15 mouse cellular contexts compared by ENCODE assay signal in genomic region chr7:132669999-132670862, GRCm38 (mm10). TPM values are rescaled to one million over a fixed set of nuclear protein-coding genes. Genes with fewer than 3 reads are reported as not detected.
A peak's percentile ranks its signal among the peaks of the same experiment; 100 is the strongest.
DNase-seq lines count a peak whose midpoint lies in the region; ATAC-seq and TF ChIP-seq lines count a peak whose summit lies in the region.
"Had no signal": no experiment of that assay in that cellular context is flagged by ENCODE, and none has a peak within 500 bp of the region (broad histone marks: within the 10 kb centered on the region; RNA-seq: fewer than 3 reads in every experiment).

No protein-coding gene starts in this region.

- peak; percentile 66 for DNase-seq in kidney, adult 9 months
- no peak for DNase-seq in kidney, postnatal 25 days
- DNase-seq in heart, postnatal 0 days (ENCODE audit: low spot score) = no peak
- DNase-seq in kidney, postnatal 14 days = peak; percentile 54
- DNase-seq in skeletal muscle tissue, adult 2 months (ENCODE audit: low read depth, low spot score) = peak; percentile 65
- no peak for DNase-seq in cerebellum, postnatal 10 days
- DNase-seq in layer of hippocampus, postnatal 36 days = no peak
- DNase-seq: cerebellum, adult 11 months; right cerebral cortex, adult 18-20 months had no signal

- no peak overlapping the region for H3K9ac ChIP-seq in heart, postnatal 0 days (replicated peaks; ENCODE audit: low read depth, low read length)
- H3K9ac ChIP-seq: forebrain, embryonic 13.5 days; hindbrain, embryonic 13.5 days; liver, embryonic 14.5 days; midbrain, embryonic 13.5 days; neural tube, embryonic 12.5 days; stomach, embryonic 15.5 days had no signal

- H3K4me1 ChIP-seq in heart, postnatal 0 days (ENCODE audit: control insufficient read depth, insufficient read depth) = peaks cover 20% of the 10 kb centered on the region

- ATAC-seq in heart, postnatal 0 days (ENCODE audit: insufficient read depth, low read depth) = peak; percentile 10; the same call in 1 of the 2 replicates
- ATAC-seq: forebrain, embryonic 13.5 days; midbrain, embryonic 13.5 days had no signal

- TF ChIP-seq CTCF in heart, postnatal 0 days (IDR thresholded peaks at IDR 0.05; ENCODE audit: low read depth) = no peak

- no peaks in the 10 kb centered on the region for H3K9me3 ChIP-seq in heart, postnatal 0 days (replicated peaks; ENCODE audit: control insufficient read depth, low read length)
- H3K9me3 ChIP-seq: forebrain, embryonic 13.5 days; hindbrain, embryonic 13.5 days; midbrain, embryonic 13.5 days; neural tube, embryonic 12.5 days; stomach, embryonic 15.5 days had no signal

- no peak overlapping the region for H3K4me3 ChIP-seq in heart, postnatal 0 days (ENCODE audit: low read depth, low read length)
- H3K4me3 ChIP-seq: forebrain, embryonic 13.5 days; hindbrain, embryonic 13.5 days; midbrain, embryonic 13.5 days; neural tube, embryonic 12.5 days; stomach, embryonic 15.5 days had no signal

- no peaks in the 10 kb centered on the region for H3K36me3 ChIP-seq in heart, postnatal 0 days (replicated peaks; ENCODE audit: control insufficient read depth, insufficient read depth, low read length)
- H3K36me3 ChIP-seq: hindbrain, embryonic 13.5 days; midbrain, embryonic 13.5 days; neural tube, embryonic 12.5 days; stomach, embryonic 15.5 days had no signal

- no peak for TF ChIP-seq EP300 in heart, postnatal 0 days (IDR thresholded peaks at IDR 0.05; ENCODE audit: low read depth)

- no peaks in the 10 kb centered on the region for H3K27me3 ChIP-seq in heart, postnatal 0 days (ENCODE audit: control insufficient read depth, insufficient read depth, low read length)
- H3K27me3 ChIP-seq: forebrain, embryonic 13.5 days; hindbrain, embryonic 13.5 days; midbrain, embryonic 13.5 days; neural tube, embryonic 12.5 days; stomach, embryonic 15.5 days had no signal

- no peak overlapping the region for H3K4me2 ChIP-seq in heart, postnatal 0 days (ENCODE audit: low read depth, low read length)
- H3K4me2 ChIP-seq: forebrain, embryonic 13.5 days; hindbrain, embryonic 13.5 days; midbrain, embryonic 13.5 days; neural tube, embryonic 12.5 days; stomach, embryonic 15.5 days had no signal

- 62% methylated on average over 20 of the region's 20 CpGs for WGBS in heart, postnatal 0 days

- peak overlapping the region; percentile 80 for H3K27ac ChIP-seq in heart, postnatal 0 days (ENCODE audit: low read depth)
- H3K27ac ChIP-seq: forebrain, embryonic 13.5 days; hindbrain, embryonic 13.5 days; liver, embryonic 14.5 days; midbrain, embryonic 13.5 days; neural tube, embryonic 12.5 days; stomach, embryonic 15.5 days had no signal

RNA-seq across cellular contexts. Expression of gene Lhpp, which starts 59.8 kb away (rescaled TPM):
- 32.2 and 40.1 TPM in 2 replicates for total RNA-seq in heart, postnatal 0 days (2014; rRNA removed; ENCODE audit: low replicate concordance)
- 21.3 and 22.9 TPM in 2 replicates for polyA plus RNA-seq in heart, postnatal 0 days (2015; fragmentation: Nextera tagmentation; extraction: Ambion mirVana)
- 10 to 100 TPM; 25.5 to 26.0 TPM for total RNA-seq in layer of hippocampus, postnatal 36 days (2021)

Comparison
In these comparisons a context has a peak if more than half of its experiments do, and no peak if none do; other contexts are left out.
1. DNase-seq: peak in kidney, adult 9 months (single experiment), kidney, postnatal 14 days (single experiment) and skeletal muscle tissue, adult 2 months (single experiment); none in kidney, postnatal 25 days (0 of 2), heart, postnatal 0 days (single experiment), cerebellum, postnatal 10 days (0 of 2) and layer of hippocampus, postnatal 36 days (0 of 2).